Mouse (Mus musculus): Measurements from ENCODE around the gene Dnajc3.

Dnajc3 gene

GRCm38 (mm10) chr14:118937533-118938492 is at the start of gene Dnajc3:
Dnajc3 (plus strand) TSS chr14:118937976.
- DNase-seq, result peak; percentile 100

GRCm38 (mm10) chr14:118890101-118890500 is 47.7 kb upstream of the Dnajc3 start:
- DNase-seq, result no peak

GRCm38 (mm10) chr14:118895228-118895627 is 42.5 kb upstream of the Dnajc3 start:
- peak; percentile 58 for DNase-seq

GRCm38 (mm10) chr14:118895655-118896054 is 42.1 kb upstream of the Dnajc3 start:
- peak; percentile 83 for DNase-seq

- peak; percentile 31 for DNase-seq
Observed at GRCm38 (mm10) chr14:118899940-118900339, 37.8 kb upstream of the Dnajc3 start.

- DNase-seq, result no peak
Observed at GRCm38 (mm10) chr14:118900911-118901310, 36.9 kb upstream of the Dnajc3 start.

- no peak for DNase-seq
Observed at GRCm38 (mm10) chr14:118903397-118903796, 34.4 kb upstream of the Dnajc3 start.

- DNase-seq, result no peak
Observed at GRCm38 (mm10) chr14:118903867-118904562, 33.8 kb upstream of the Dnajc3 start.

- DNase-seq, result no peak
Observed at GRCm38 (mm10) chr14:118907592-118907991, 30.2 kb upstream of the Dnajc3 start.

- DNase-seq, result no peak
Observed at GRCm38 (mm10) chr14:118909872-118910271, 27.9 kb upstream of the Dnajc3 start.

- DNase-seq, result peak; percentile 82
Observed at GRCm38 (mm10) chr14:118910332-118911222, 27.2 kb upstream of the Dnajc3 start.

- no peak for DNase-seq
Observed at GRCm38 (mm10) chr14:118911521-118911920, 26.3 kb upstream of the Dnajc3 start.

GRCm38 (mm10) chr14:118913651-118914050 is 24.1 kb upstream of the Dnajc3 start:
- DNase-seq, result no peak

- peak; percentile 59 for DNase-seq
Observed at GRCm38 (mm10) chr14:118919025-118919424, 18.8 kb upstream of the Dnajc3 start.

- no peak for DNase-seq
Observed at GRCm38 (mm10) chr14:118920654-118921053, 17.1 kb upstream of the Dnajc3 start.

GRCm38 (mm10) chr14:118922251-118922650 is 15.5 kb upstream of the Dnajc3 start:
- no peak for DNase-seq

- no peak for DNase-seq
Observed at GRCm38 (mm10) chr14:118922667-118923184, 15.1 kb upstream of the Dnajc3 start.

GRCm38 (mm10) chr14:118924673-118925615 is 12.8 kb upstream of the Dnajc3 start, which contains the start of gene Dzip1:
Dzip1 (minus strand) TSS chr14:118925460.
- peak; percentile 70 for DNase-seq

- no peak for DNase-seq
Observed at GRCm38 (mm10) chr14:118928565-118928964, 9.2 kb upstream of the Dnajc3 start.

- no peak for DNase-seq
Observed at GRCm38 (mm10) chr14:118929779-118930178, 8.0 kb upstream of the Dnajc3 start.

- DNase-seq, result no peak
Observed at GRCm38 (mm10) chr14:118930777-118931176, 7.0 kb upstream of the Dnajc3 start.
